Mouse (Mus musculus): ENCODE measurements around the gene Jazf1. TPM values are rescaled to one million over a fixed set of nuclear protein-coding genes. Genes with fewer than 3 reads are reported as not detected.

Jazf1 gene
- polyA plus RNA-seq, 1 experiment from 2014 or later: 6.1 TPM

DNA sequence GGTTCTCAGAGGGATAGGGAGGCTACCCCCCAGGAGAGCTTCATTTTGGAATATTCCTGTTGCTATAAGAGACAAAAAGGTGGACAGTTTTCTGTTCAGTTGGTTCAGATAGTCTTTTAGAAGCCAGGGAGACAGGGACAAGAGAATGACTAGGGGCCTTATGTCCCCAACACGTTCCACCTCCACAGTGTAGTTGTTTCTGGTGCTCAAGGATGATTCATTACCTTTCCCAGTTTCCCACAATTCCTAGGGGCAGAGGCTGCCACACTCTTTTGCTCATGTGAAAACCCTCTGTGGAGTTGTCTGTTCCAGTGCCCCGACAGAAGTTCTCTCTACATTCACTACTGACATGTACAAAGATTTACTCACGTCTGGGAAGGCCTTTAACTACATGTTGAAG is 223.7 kb downstream of the Jazf1 start:
- Histone ChIP-seq H3K36me3 (no peaks in the 10 kb centered on the region), H3K4me1 (replicated peaks) (peaks cover 14% of the 10 kb centered on the region), H3K27me3 (ENCODE audit: insufficient read depth, poor library complexity, severe bottlenecking) (peaks cover 3% of the 10 kb centered on the region; the same call in 1 of the 2 replicates), H3K27ac (no peak overlapping the region), H3K4me3 (no peak overlapping the region), H3K9me3 (no peaks in the 10 kb centered on the region)
- no peak for DNase-seq (ENCODE audit: low spot score)
- 89% methylated on average over 3 of the region's 3 CpGs for WGBS

DNA sequence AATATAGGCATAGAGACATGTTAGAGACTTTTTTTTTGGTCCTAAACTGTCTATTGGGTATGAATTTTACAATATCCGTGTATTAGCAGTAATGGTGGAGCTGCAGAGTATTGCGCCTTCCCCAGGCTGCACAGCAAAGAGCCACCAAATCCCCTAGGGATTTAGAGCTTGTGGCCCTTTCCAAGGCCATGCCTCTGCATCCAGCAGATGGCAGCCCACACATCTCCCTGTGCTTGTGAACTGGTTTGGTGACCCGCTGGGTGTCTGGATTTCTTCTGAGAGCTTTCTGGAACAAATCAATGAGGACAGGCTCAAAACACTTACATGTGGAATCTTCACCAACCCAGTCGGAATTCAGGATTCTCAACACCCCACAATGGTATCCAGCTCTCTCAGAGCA is 225.4 kb downstream of the Jazf1 start:
- Histone ChIP-seq H3K27ac (no peak overlapping the region), H3K4me1 (replicated peaks) (peaks cover 29% of the 10 kb centered on the region), H3K36me3 (no peaks in the 10 kb centered on the region), H3K9me3 (no peaks in the 10 kb centered on the region), H3K4me3 (no peak overlapping the region), H3K27me3 (ENCODE audit: insufficient read depth, poor library complexity, severe bottlenecking) (peaks cover 3% of the 10 kb centered on the region; the same call in 1 of the 2 replicates)
- WGBS: 63% methylated on average over 4 of the region's 4 CpGs
- DNase-seq (ENCODE audit: low spot score): no peak

DNA sequence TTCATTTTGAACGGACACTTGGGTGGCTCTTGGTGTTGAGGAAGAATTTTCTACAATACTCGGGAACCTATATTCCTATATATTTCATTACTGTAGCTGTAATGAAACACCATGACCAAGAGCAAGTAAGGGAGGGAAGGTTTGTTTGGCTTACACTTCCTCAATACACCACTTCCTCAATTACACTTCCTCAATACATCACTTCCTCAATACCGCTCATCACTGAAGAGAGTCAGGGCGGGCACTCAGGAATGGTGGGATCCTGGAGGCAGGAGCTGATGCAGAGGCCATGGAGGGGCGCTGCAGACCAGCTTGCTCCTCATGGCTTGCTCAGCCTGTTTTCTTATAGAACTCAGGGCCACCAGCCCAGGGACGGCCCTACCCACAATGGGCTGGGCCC is 225.8 kb downstream of the Jazf1 start:
- Histone ChIP-seq H3K4me1 (replicated peaks) (peaks cover 32% of the 10 kb centered on the region), H3K9me3 (no peaks in the 10 kb centered on the region), H3K4me3 (no peak overlapping the region), H3K27me3 (ENCODE audit: insufficient read depth, poor library complexity, severe bottlenecking) (peaks cover 3% of the 10 kb centered on the region; the same call in 1 of the 2 replicates), H3K36me3 (no peaks in the 10 kb centered on the region), H3K27ac (no peak overlapping the region)
- DNase-seq (ENCODE audit: low spot score): no peak
- WGBS: 83% methylated on average over 6 of the region's 6 CpGs

DNA sequence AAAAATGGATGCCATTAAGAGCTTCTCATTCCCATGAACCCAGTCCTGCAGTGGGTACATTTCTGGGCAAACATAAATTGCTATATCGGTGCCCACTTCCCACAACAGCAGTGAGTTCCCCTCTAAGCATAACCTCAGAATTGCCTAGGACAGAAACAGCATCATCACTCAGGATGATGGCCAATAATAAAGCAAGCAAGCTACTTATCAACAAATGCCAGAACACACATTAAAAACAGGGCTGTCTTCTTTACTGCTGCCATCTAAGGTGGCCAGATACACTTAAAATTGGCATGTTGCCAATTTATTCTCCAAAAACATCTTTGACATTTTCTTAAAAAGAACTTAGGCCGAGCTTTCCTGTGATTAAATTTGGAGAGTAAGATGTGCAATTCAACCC is 226.8 kb downstream of the Jazf1 start:
- H3K4me3 ChIP-seq: no peak overlapping the region
- peaks cover 34% of the 10 kb centered on the region for H3K4me1 ChIP-seq (replicated peaks)
- no peaks in the 10 kb centered on the region for H3K9me3 ChIP-seq
- peaks cover 3% of the 10 kb centered on the region; the same call in 1 of the 2 replicates for H3K27me3 ChIP-seq (ENCODE audit: insufficient read depth, poor library complexity, severe bottlenecking)
- 92% methylated on average over 2 of the region's 2 CpGs for WGBS
- no peaks in the 10 kb centered on the region for H3K36me3 ChIP-seq
- H3K27ac ChIP-seq: no peak overlapping the region
- DNase-seq (ENCODE audit: low spot score): no peak

DNA sequence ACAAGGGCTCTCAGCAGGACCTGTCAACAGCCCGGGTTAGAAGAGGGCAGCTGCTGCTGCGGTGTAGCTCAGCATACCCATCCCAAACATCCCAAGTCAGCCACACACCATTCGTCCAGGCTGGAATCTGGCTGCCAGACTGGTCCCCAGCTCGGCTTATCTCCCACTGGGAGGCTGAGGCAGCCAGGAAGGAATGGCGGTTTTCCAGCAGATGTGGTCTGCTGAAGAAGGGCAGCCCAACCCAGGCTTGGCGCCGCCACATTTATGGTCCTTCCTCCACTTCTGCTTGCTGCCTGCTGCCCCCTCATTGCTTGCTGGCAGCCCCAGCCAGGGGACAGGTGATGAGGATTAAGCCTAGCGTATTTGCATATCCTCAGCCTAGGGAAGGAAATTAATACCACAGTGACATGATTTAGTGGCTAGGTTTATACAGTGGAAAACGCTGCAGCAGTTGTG is 227.8 kb downstream of the Jazf1 start:
- peak overlapping the region; percentile 20; the same call in 1 of the 2 replicates for H3K27ac ChIP-seq
- peaks cover 39% of the 10 kb centered on the region for H3K4me1 ChIP-seq (replicated peaks)
- 32% methylated on average over 9 of the region's 9 CpGs for WGBS
- no peak for DNase-seq (ENCODE audit: low spot score)
- no peak overlapping the region for H3K4me3 ChIP-seq
- no peaks in the 10 kb centered on the region for H3K9me3 ChIP-seq
- H3K36me3 ChIP-seq: no peaks in the 10 kb centered on the region
- H3K27me3 ChIP-seq (ENCODE audit: insufficient read depth, poor library complexity, severe bottlenecking): peaks cover 3% of the 10 kb centered on the region; the same call in 1 of the 2 replicates

DNA sequence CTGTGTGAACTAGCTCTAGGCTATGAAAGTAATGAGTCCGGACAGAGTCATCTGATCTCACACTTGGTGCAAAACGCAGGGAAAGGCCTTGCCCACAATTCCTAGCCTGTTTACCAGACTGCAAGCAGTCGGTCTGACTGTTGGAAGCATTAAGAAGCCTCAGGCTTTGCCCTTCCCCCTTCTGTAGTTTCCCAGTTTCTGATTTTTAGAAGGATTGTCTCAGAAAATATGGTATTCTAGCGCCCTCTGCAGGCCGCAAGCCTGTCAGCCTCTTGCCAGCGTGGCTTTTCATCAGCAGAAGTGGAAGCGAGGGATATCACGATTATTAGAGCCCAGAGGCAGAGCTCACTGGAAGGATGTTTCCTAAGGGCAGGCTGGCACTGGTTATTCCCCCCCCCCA is 229.7 kb downstream of the Jazf1 start:
- Histone ChIP-seq H3K36me3 (no peaks in the 10 kb centered on the region), H3K27me3 (ENCODE audit: insufficient read depth, poor library complexity, severe bottlenecking) (peaks cover 3% of the 10 kb centered on the region; the same call in 1 of the 2 replicates), H3K9me3 (no peaks in the 10 kb centered on the region), H3K4me1 (replicated peaks) (peaks cover 39% of the 10 kb centered on the region), H3K4me3 (no peak overlapping the region), H3K27ac (no peak overlapping the region)
- 5% methylated on average over 8 of the region's 8 CpGs for WGBS
- peak; percentile 84 for DNase-seq (ENCODE audit: low spot score)

DNA sequence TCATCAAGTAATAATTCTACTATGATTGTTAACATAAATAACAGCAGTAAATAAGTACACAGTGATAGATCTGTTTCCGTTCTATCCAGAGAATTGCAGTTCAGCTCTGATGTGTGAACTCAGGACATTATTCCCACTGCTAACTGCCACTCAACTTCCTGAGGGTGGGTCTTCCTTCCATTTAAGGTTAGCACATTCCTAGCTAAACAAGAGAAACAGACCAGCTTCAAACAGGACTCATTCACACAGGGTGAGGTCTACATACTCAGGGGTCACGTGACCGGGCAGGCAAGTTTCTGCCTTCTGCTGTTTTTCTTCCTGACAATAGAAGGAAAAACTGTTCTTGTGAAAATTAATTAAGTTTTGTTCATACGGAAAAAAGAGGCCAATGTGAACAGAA is 230.6 kb downstream of the Jazf1 start:
- no peak overlapping the region for H3K4me3 ChIP-seq
- H3K27me3 ChIP-seq (ENCODE audit: insufficient read depth, poor library complexity, severe bottlenecking): peaks cover 3% of the 10 kb centered on the region; the same call in 1 of the 2 replicates
- 66% methylated on average over 4 of the region's 4 CpGs for WGBS
- H3K4me1 ChIP-seq (replicated peaks): peaks cover 39% of the 10 kb centered on the region
- H3K27ac ChIP-seq: no peak overlapping the region
- no peaks in the 10 kb centered on the region for H3K9me3 ChIP-seq
- DNase-seq (ENCODE audit: low spot score): no peak
- H3K36me3 ChIP-seq: no peaks in the 10 kb centered on the region

DNA sequence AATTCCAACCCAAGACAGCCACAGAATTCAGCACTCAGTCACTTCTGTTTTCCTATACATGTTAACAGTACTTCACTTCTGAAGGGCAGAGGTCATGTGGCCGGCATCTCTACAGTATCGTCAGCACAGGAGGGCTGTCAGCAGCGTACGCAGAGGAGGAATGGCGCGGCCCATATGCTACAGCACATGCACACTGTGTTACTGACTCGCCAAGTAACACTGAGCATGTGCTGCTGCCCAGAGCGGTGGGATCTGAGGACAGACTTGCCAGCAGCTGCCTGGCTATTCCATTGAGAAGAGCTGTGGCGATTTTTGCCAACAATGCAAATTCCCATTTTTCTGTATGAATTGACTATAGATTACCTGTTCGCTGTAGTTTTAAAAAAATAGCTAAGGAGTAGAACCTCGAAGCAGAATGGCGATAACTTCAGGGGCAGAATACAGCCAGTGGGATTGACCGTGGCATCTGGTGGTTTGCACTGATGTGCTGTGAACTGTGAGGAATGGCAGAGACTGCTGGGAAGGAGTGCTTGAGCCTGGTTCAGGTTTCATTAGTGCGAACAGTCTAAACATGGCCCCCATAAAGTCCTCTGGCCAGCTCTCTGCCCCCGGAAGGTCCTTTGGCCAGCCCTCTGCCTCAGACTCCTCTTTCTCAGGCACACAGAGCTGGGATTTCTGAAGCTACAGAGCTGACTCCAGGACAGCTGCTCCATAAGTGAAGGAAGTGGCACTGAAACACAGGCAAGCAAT is 232.1 kb downstream of the Jazf1 start:
- no peak overlapping the region for H3K4me3 ChIP-seq
- peaks cover 43% of the 10 kb centered on the region for H3K4me1 ChIP-seq (replicated peaks)
- no peak overlapping the region for H3K27ac ChIP-seq
- WGBS: 80% methylated on average over 15 of the region's 15 CpGs
- no peaks in the 10 kb centered on the region for H3K36me3 ChIP-seq
- DNase-seq (ENCODE audit: low spot score): no peak
- H3K27me3 ChIP-seq (ENCODE audit: insufficient read depth, poor library complexity, severe bottlenecking): peaks cover 3% of the 10 kb centered on the region; the same call in 1 of the 2 replicates
- H3K9me3 ChIP-seq: no peaks in the 10 kb centered on the region

DNA sequence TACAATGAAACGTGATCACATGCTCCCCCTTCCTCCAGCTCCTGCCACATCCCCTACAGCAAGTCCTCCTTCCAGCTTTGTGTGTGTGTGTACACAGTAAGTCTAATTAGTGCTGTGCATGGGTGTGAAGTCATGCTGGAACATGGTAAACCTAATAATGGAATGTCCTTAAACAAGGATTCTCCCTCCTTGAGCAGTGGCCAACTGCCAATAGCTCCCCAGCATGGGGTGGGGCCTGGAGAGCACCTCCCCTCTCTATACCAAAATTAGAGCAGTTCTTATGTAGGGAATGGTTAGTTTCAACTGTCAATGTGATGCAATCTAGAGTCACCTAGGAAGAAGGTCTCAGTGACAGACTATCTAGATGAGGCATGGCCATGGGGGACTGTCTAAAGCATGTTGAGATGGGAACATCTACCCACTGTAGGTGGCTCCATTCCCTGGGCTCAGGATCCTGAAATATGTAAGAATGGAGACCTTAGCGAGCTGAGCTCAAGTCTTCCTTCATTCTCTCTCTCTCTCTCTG is 240.6 kb downstream of the Jazf1 start:
- 79% methylated on average over 2 of the region's 2 CpGs for WGBS
- H3K27me3 ChIP-seq (ENCODE audit: insufficient read depth, poor library complexity, severe bottlenecking): no peaks in the 10 kb centered on the region
- no peak for DNase-seq (ENCODE audit: low spot score)
- peaks cover 37% of the 10 kb centered on the region for H3K4me1 ChIP-seq (replicated peaks)
- H3K27ac ChIP-seq: no peak overlapping the region
- no peak overlapping the region for H3K4me3 ChIP-seq
- no peaks in the 10 kb centered on the region for H3K36me3 ChIP-seq
- no peaks in the 10 kb centered on the region for H3K9me3 ChIP-seq

DNA sequence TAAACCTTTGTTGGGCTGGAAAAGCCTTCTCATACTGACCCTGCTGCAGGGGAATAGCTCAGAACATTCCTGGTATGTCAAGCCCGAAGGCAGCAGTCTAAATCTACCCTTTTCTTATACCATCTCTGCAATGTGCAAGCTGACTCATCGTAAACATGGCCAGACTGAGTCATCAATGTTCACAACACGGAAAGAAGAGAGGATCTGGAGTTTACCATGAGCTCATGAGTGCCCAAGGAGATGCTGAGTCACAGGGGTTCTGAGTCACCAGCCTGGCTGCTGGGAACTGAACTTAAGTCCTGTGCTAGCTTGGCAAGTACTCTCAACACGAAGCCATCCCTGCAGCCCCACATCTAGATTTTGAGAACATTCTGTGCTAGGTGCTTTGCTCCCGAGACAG is 242.9 kb downstream of the Jazf1 start:
- Histone ChIP-seq H3K4me1 (replicated peaks) (peaks cover 42% of the 10 kb centered on the region), H3K27me3 (ENCODE audit: insufficient read depth, poor library complexity, severe bottlenecking) (no peaks in the 10 kb centered on the region), H3K9me3 (no peaks in the 10 kb centered on the region), H3K4me3 (no peak overlapping the region), H3K36me3 (no peaks in the 10 kb centered on the region), H3K27ac (no peak overlapping the region)
- 84% methylated on average over 5 of the region's 5 CpGs for WGBS
- no peak for DNase-seq (ENCODE audit: low spot score)

DNA sequence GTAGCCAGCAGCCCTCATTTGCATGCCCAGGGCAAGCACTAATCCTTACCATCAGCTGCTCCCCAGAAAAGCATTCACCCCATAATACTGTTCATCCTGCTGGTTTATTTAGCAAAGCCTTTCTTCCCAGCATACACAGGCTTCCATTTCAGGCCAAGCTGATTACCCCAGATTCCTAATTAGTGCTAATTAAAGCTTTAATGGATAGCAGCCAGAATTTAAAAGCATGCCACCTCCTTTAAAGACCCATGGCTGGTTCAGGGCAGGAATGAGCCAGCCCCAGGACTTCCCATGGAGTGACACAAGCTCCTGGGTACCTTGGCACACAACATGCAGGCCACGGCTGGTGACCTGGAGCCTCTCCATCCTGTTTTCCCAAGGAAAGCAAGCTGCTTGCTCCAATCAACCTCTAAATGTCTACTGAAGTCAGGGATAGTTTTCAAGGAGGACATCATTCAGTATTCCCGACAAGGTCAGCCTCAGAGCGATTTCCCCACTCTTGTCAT is 243.4 kb downstream of the Jazf1 start:
- Histone ChIP-seq H3K9me3 (no peaks in the 10 kb centered on the region), H3K36me3 (no peaks in the 10 kb centered on the region), H3K4me3 (no peak overlapping the region), H3K27me3 (ENCODE audit: insufficient read depth, poor library complexity, severe bottlenecking) (no peaks in the 10 kb centered on the region), H3K27ac (no peak overlapping the region), H3K4me1 (replicated peaks) (peaks cover 42% of the 10 kb centered on the region)
- WGBS: 86% methylated on average over 3 of the region's 3 CpGs
- no peak for DNase-seq (ENCODE audit: low spot score)

DNA sequence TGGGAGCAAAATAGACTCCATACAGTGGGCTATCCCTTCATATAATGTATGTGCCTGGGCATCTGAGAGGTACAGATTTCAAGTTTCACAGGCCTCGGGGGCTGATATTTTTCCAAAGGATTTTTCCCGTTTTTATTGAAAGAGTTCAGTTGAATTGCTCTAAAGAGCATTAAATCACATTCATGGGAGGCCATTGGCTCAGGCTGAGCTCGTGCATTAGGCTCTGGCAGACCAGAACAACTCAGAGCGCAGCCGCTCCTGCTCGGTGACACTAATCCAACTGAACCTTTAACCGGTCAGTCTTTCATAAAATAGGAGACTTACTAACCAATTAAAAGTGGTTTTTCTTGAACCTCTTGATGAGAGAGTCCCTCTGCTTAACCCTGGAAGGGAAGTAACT is 245.4 kb downstream of the Jazf1 start:
- no peaks in the 10 kb centered on the region for H3K9me3 ChIP-seq
- H3K36me3 ChIP-seq: no peaks in the 10 kb centered on the region
- H3K27ac ChIP-seq: no peak overlapping the region
- 70% methylated on average over 7 of the region's 7 CpGs for WGBS
- H3K4me3 ChIP-seq: no peak overlapping the region
- peaks cover 40% of the 10 kb centered on the region for H3K4me1 ChIP-seq (replicated peaks)
- H3K27me3 ChIP-seq (ENCODE audit: insufficient read depth, poor library complexity, severe bottlenecking): no peaks in the 10 kb centered on the region
- no peak for DNase-seq (ENCODE audit: low spot score)

DNA sequence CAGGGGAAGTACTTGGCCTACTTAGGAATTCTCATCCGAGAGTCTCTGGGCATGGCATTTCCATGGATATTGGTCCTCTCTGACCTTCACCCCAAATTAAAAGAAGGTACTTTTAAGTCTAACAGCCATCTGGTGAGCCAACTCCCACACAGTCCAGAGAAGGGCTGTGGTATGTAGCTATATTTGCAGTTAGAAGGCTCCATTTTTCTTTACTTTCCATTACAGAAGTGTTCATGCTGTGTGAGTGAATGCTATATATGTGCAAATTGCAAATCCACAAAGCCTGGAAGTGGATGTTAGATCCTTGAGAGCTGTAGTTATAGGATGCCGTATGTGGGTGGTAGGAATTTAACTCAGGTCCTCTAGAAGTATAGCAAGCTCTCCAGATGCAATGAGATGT is 245.8 kb downstream of the Jazf1 start:
- peaks cover 40% of the 10 kb centered on the region for H3K4me1 ChIP-seq (replicated peaks)
- no peak overlapping the region for H3K27ac ChIP-seq
- H3K36me3 ChIP-seq: no peaks in the 10 kb centered on the region
- 82% methylated on average over 2 of the region's 2 CpGs for WGBS
- H3K27me3 ChIP-seq (ENCODE audit: insufficient read depth, poor library complexity, severe bottlenecking): no peaks in the 10 kb centered on the region
- H3K9me3 ChIP-seq: no peaks in the 10 kb centered on the region
- no peak overlapping the region for H3K4me3 ChIP-seq
- DNase-seq (ENCODE audit: low spot score): no peak

Data from hindbrain, embryonic 10.5 days (tissue).